Mouse (Mus musculus) spleen, adult 18-20 months (tissue): ENCODE measurements around the gene Abcb1a.
"Not testable (repeated sequence)": the region's sequence is repeated elsewhere in the genome, so short reads cannot be mapped to it uniquely, and the experiment has no call there.

Experiments
- DNase-seq, 2 experiments: peaks; one replicate each; pipeline ENCODE4 v3.0.0; 2022; ENCODE audit warnings: mixed read lengths in 2 of 2

Abcb1a gene

GRCm38 (mm10) chr5:8732639-8733038 is 72.8 kb downstream of the Abcb1a start:
- no peak for DNase-seq

GRCm38 (mm10) chr5:8733307-8733706 is 73.4 kb downstream of the Abcb1a start:
- DNase-seq: not testable (repeated sequence)

DNA sequence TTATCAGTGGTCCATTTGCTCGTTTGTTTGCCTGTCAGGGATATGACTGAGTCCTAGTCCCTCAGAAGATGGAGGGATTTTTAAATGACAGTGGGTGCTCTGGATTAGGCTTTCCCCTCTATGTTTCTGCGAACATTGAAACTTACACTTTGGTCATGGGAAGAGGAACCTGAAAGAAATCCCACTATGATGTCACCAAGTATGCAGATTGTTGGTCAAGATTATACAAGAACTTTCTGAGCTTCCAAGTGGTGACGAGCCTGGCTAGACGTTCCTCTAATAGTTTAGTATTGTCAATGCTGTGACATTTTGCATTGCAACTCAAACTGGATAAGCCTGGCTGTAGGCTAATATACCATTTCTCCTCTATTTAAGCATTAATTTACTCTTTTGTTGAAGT is 76.5 kb downstream of the Abcb1a start:
- DNase-seq: no peak

- DNase-seq: no peak
These were observed 77.2 kb downstream of the Abcb1a start for GRCm38 (mm10) chr5:8737062-8737461.

GRCm38 (mm10) chr5:8747244-8747643 is 87.4 kb downstream of the Abcb1a start:
- not testable (repeated sequence) for DNase-seq

DNA sequence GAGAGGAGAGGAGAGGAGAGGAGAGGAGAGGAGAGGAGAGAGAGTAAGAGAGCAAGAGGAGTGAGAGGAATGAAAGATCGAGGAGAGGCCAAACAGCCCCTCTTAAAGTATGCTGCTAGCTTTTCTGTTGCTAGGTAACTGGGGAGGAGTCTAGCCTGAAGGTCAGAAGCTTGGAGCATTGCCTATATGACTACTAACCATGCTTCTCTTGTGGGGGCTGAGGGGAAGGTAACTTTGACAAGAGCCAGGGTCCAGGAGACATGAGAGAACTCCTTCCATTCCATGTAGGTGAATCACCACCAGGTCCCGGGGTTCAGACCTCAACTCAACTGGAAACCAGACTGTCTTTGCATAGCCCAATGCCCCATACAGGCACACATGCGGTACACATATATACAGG is 113.0 kb downstream of the Abcb1a start:
- DNase-seq: no peak

- no peak for DNase-seq
These were observed 118.4 kb downstream of the Abcb1a start for GRCm38 (mm10) chr5:8778311-8778710.

GRCm38 (mm10) chr5:8778751-8779150 is 118.9 kb downstream of the Abcb1a start:
- DNase-seq: no peak

DNA sequence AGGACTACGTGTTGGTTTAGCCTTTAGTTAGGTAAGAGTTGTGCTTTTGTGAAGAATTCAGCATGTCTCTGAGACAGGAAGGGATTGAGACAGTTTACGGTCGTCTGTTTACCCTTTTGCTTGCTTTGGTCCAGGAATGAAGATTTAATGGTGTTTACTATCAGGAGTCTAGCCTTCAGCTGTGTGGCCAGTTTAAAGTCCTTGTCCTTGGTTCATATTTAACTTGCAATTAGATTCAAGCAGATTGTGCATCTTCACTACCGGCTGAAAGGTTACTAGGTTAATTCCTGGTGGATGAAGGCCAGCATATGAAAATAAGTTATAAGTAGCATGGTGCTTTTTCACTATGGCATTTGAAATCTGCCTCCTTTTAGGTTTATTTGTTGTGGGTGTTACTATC is 132.4 kb downstream of the Abcb1a start:
- no peak for DNase-seq
